Mouse (Mus musculus) erythroblast, embryonic 14.5 days (primary cell): ENCODE data around the gene Ephb1.

ENCODE experiments used
- GATA1 ChIP-seq: IDR thresholded peaks from 2 replicates; pipeline ENCODE4 v1.6.1; 2012; ENCODE audit warnings: low read length, inconsistent platforms, mixed read lengths
- TAL1 ChIP-seq: IDR thresholded peaks from 3 replicates; pipeline ENCODE4 v1.6.1; 2012; ENCODE audit warnings: low read length, inconsistent platforms, mixed read lengths

DNA sequence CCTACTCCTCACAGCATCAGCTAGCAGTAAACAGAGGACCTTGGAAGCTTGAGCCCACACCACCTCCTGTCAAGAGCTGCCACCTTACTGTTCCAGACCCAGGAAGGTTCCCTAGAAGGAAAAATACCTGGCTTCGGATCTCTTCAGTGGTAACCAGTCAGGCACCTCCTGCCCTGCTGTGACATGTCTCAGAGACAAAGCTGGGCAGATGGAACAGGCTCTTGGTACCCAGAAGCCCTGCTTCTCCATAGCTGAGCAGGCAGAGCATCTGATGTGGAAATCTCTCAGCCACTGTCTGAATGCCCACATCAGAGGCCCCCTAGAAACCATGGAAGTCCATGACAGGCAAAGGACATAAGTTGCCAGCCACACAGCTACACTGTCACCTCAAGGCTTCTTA, 39.7 kb downstream of the Ephb1 start:
- TF ChIP-seq GATA1 (no peak), TAL1 (no peak)
